Mouse (Mus musculus) bone marrow macrophage, adult 2 months (primary cell): ENCODE data around the gene Cfap126. TPM values are rescaled to one million over a fixed set of nuclear protein-coding genes. Genes with fewer than 3 reads are reported as not detected.

Experiments
- H3K27ac ChIP-seq: 2 replicates; pipeline ENCODE4 v1.5.1; 2012; ENCODE audit warnings: low read depth, low read length; ENCODE audit not compliant: insufficient read depth
- H3K4me1 ChIP-seq: 2 replicates; pipeline ENCODE4 v1.6.1; 2012; ENCODE audit warnings: low read length; ENCODE audit not compliant: control insufficient read depth, insufficient read depth
- H3K4me3 ChIP-seq: 2 replicates; pipeline ENCODE4 v1.5.1; 2012; ENCODE audit warnings: mild to moderate bottlenecking, low read length, moderate library complexity; ENCODE audit not compliant: insufficient read depth
- CTCF ChIP-seq: IDR thresholded peaks from 2 replicates; pipeline ENCODE4 v1.5.1; 2012; ENCODE audit warnings: low read depth, mild to moderate bottlenecking, low read length, moderate library complexity
- POLR2A ChIP-seq: IDR thresholded peaks from 2 replicates; pipeline ENCODE4 v1.6.1; 2012; ENCODE audit warnings: mild to moderate bottlenecking, low read depth, low read length, borderline replicate concordance
- polyA plus RNA-seq: library from polyadenylated mRNA; stranded (reverse); fragments of >200 nt; gene quantifications from 2 replicates; pipeline ENCODE4 v1.2.4, GENCODE M21; 2012; ENCODE audit not compliant: missing spikeins, insufficient read depth, insufficient read length

The Cfap126 gene
- polyA plus RNA-seq, 1 experiment = 4.5 TPM

GRCm38 (mm10) chr1:171111781-171112575 lies 1.7 kb upstream of the Cfap126 start:
- H3K27ac ChIP-seq = peak overlapping the region; percentile 74
- H3K4me1 ChIP-seq = peaks cover 15% of the 10 kb centered on the region
- H3K4me3 ChIP-seq = peak overlapping the region; percentile 62
- TF ChIP-seq CTCF (no peak), POLR2A (no peak)

DNA sequence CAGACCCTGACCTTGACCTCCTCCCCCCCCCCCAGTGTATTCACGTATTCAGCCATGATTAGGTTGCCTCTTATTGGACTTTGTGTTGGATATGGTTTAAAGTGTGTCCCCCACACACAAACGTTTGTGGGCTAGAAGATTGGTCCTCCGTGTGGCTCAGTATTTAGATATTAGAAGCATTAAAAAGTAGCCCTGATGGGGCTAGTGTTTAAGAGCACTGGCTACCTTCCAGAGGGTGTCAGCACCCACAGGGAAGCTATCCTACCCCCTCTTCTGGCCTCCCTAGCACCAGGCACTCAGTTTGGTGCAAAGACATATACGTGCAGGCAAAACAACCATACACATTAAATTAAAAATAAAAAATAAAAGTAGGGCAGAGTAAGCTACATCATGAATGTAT lies 732 bp upstream of the Cfap126 start:
- no peak overlapping the region for H3K27ac ChIP-seq
- TF ChIP-seq POLR2A = no peak
- TF ChIP-seq CTCF = no peak
- peaks cover 15% of the 10 kb centered on the region for H3K4me1 ChIP-seq

GRCm38 (mm10) chr1:171116280-171116679 lies 2.6 kb downstream of the Cfap126 start:
- Histone ChIP-seq H3K4me1 (peaks cover 10% of the 10 kb centered on the region), H3K27ac (no peak overlapping the region), H3K4me3 (no peak overlapping the region)
- TF ChIP-seq CTCF (no peak), POLR2A (no peak)

More for the DNA sequence above, 732 bp upstream of the Cfap126 start:
- H3K4me3 ChIP-seq = no peak overlapping the region

GRCm38 (mm10) chr1:171118269-171118684 lies 4.6 kb downstream of the Cfap126 start:
- Histone ChIP-seq H3K27ac (no peak overlapping the region), H3K4me1 (peaks cover 12% of the 10 kb centered on the region)
- no peak for TF ChIP-seq CTCF
- no peak for TF ChIP-seq POLR2A

DNA sequence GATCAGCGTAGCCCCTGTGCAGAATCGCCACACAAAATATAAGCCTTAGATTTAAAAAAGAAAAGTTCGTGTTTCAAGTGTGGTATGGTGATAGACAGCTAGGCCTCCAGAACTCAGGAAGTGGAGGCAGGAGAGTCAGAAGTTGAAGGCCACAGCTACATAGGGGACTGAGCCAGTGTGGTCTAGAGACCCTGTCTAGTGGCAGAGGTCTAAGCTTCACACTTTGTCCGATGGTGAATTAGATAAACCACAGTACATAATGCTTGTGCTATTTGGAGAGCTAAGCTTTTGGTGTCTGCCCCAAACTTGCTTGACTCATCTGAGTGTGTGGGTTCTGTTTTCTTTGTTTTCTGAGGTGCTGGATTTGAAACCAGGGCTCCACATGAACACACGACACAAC lies 5.3 kb downstream of the Cfap126 start:
- Histone ChIP-seq H3K4me3 (no peak overlapping the region), H3K4me1 (peaks cover 13% of the 10 kb centered on the region), H3K27ac (no peak overlapping the region)
- TF ChIP-seq CTCF = no peak
- TF ChIP-seq POLR2A = no peak

More at GRCm38 (mm10) chr1:171118269-171118684, 4.6 kb downstream of the Cfap126 start:
- H3K4me3 ChIP-seq = no peak overlapping the region

- Histone ChIP-seq H3K27ac (no peak overlapping the region), H3K4me1 (peaks cover 13% of the 10 kb centered on the region), H3K4me3 (no peak overlapping the region)
- TF ChIP-seq POLR2A (no peak), CTCF (no peak)
Measured at GRCm38 (mm10) chr1:171119405-171119804, 5.7 kb downstream of the Cfap126 start.

DNA sequence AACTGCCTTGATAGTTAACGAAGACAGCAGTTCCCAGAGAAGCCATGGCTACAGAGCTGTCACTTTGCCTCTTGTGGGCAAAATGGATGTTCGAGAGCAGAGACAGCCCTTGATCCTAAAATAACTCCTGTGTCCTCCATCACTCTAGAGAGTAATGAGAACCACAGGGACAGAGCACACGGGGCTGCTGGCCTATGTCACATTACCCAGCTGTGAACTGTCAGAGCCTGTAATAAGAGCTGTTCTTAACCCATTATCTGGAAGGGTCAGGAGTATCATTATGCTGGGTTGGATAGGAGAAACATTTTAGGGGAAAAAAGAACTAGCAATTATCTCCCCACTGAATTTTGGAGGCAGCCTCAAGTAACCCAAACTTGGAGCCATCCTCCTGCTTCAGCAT lies 7.2 kb downstream of the Cfap126 start:
- Histone ChIP-seq H3K27ac (no peak overlapping the region), H3K4me3 (no peak overlapping the region), H3K4me1 (peaks cover 10% of the 10 kb centered on the region)
- TF ChIP-seq CTCF (no peak), POLR2A (no peak)

- H3K4me1 ChIP-seq = peaks cover 10% of the 10 kb centered on the region
- TF ChIP-seq CTCF = no peak
- no peak for TF ChIP-seq POLR2A
- H3K27ac ChIP-seq = no peak overlapping the region
- H3K4me3 ChIP-seq = no peak overlapping the region
Measured at GRCm38 (mm10) chr1:171121839-171122238, 8.1 kb downstream of the Cfap126 start.

DNA sequence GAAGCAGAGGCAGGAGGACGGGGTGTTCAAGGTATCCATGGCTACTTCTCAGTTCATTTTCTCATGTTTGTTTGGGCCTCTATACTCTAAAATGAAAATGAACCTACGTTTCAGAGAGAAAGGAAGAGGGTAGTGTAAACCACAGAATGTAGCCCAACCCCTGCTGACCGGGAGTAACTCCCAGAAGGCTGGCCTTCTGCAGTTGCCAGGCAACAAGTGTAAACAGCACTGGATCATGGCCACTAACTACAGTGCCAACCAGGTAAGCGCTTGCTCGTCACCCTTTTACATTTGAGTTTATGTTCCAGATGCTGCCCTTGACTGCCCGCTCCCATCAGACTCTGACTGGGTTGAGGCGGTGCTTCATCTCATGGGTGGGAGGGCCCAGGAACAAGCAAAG lies 9.2 kb downstream of the Cfap126 start:
- TF ChIP-seq CTCF (no peak), POLR2A (no peak)
- Histone ChIP-seq H3K4me1 (peaks cover 10% of the 10 kb centered on the region), H3K4me3 (no peak overlapping the region), H3K27ac (peak overlapping the region; percentile 35)

DNA sequence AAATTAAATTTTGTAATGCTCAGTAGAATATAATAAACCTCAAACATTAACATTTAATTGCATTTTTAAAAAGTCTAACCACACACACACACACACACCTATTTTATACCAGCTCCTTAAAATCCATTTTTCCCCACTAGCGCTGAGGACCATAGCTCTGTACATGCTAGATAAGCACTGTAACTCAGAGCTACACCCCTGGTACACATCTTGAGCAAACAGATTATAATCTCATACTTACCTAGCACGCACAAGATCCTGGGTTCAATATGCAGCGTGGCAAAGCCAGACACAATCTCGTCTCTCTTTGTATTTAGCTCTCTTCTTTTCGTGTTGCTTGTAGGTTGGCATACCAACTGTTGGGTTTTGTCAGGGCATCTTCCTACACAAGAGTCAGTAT lies 10.7 kb downstream of the Cfap126 start:
- TF ChIP-seq POLR2A = no peak
- TF ChIP-seq CTCF = no peak
- Histone ChIP-seq H3K27ac (no peak overlapping the region), H3K4me3 (no peak overlapping the region), H3K4me1 (peaks cover 10% of the 10 kb centered on the region)
